Mouse (Mus musculus): ENCODE measurements around the gene Slc25a13. TPM values are rescaled to one million over a fixed set of nuclear protein-coding genes. Genes with fewer than 3 reads are reported as not detected.
A peak's percentile ranks its signal among the peaks of the same experiment; 100 is the strongest.

The Slc25a13 gene
- total and polyA plus RNA-seq, 3 experiments = 15.6 to 16.7 TPM; not detected in 1

DNA sequence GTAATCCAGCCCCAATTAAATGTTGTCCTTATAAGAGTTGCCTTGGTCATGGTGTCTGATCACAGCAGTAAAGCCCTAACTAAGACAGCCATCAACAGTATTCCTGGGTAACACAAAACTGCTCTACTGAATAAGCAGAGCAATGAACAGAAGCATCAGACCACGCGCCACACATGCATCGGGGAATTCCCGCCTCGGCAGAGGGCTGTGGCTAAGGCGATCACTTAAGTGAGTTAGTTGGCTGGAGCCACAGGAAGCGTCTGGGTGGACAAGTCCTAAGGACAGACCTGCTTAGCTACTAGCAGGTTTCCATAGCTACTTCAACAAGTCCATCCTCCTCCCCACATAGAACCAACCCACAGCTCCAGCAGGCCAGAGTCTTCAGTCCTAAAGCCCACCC, 6.3 kb downstream of the Slc25a13 start (continued):
- TF ChIP-seq RCOR1 (IDR thresholded peaks at IDR 0.05; ENCODE audit: low read depth, low read length) (no peak), GATA1 (IDR thresholded peaks at IDR 0.05; ENCODE audit: low read depth, low read length) (no peak), TBP (IDR thresholded peaks at IDR 0.05; ENCODE audit: low read depth, low read length) (no peak), NELFE (IDR thresholded peaks at IDR 0.05; ENCODE audit: low read depth, low read length) (no peak), HCFC1 (IDR thresholded peaks at IDR 0.05; ENCODE audit: low read depth, low read length) (no peak)

GRCm38 (mm10) chr6:6208351-6209059, 8.5 kb downstream of the Slc25a13 start:
- Histone ChIP-seq H3K4me1 (ENCODE audit: control insufficient read depth in 1 of 2, insufficient read depth in 2 of 2, low read length in 2 of 2) (peaks cover 0 to 16% of the 10 kb centered on the region in 2 experiments; a peak in 2 of 4 replicates), H3K9me3 (replicated peaks; ENCODE audit: insufficient read depth, low read length) (no peaks in the 10 kb centered on the region), H3K27me3 (ENCODE audit: control insufficient read depth in 1 of 2, insufficient read depth in 2 of 2, low read length in 2 of 2) (no peaks in the 10 kb centered on the region), H3K4me3 (ENCODE audit: control insufficient read depth in 1 of 2, insufficient read depth in 1 of 2, low read depth in 2 of 2, low read length in 2 of 2) (peak overlapping the region in 1 of 2 experiments; percentile 17; a peak in 1 of 4 replicates), H3K79me2 (ENCODE audit: control insufficient read depth, insufficient read depth, low read length, poor library complexity) (no peaks in the 10 kb centered on the region; the same call in none of the 2 replicates), H3K36me3 (ENCODE audit: control insufficient read depth in 1 of 2, insufficient read depth in 2 of 2, low read length in 2 of 2) (peaks cover 0 to 5% of the 10 kb centered on the region in 2 experiments; a peak in 2 of 4 replicates), H3K9ac (ENCODE audit: control insufficient read depth, low read depth, low read length, poor library complexity, severe bottlenecking) (no peak overlapping the region), H3K27ac (ENCODE audit: control insufficient read depth, low read depth, low read length) (peak overlapping the region; percentile 36)
- no peak for TF ChIP-seq CTCF (IDR thresholded peaks at IDR 0.05 in 2 of 3, conservative IDR thresholded peaks at IDR 0.05 in 1 of 3; ENCODE audit: control insufficient read depth in 1 of 3, insufficient read depth in 1 of 3, low read depth in 2 of 3, low read length in 3 of 3, poor library complexity in 1 of 3, severe bottlenecking in 1 of 3)
- TF ChIP-seq CHD2 (IDR thresholded peaks at IDR 0.05; ENCODE audit: low read length) = no peak
- TF ChIP-seq ETS1 (IDR thresholded peaks at IDR 0.05; ENCODE audit: low read depth, low read length) = peak; percentile 35; the same call in 1 of the 2 replicates
- no peak for TF ChIP-seq TCF12 (IDR thresholded peaks at IDR 0.05; ENCODE audit: low read depth, low read length)
- no peak for TF ChIP-seq MAFK (IDR thresholded peaks at IDR 0.05; ENCODE audit: borderline replicate concordance, low read depth, low read length)
- no peak for TF ChIP-seq GABPA (IDR thresholded peaks at IDR 0.05; ENCODE audit: low read depth, low read length)
- TF ChIP-seq GATA1 (IDR thresholded peaks at IDR 0.05; ENCODE audit: low read depth, low read length) = peak; percentile 62
- no peak for TF ChIP-seq POLR2A (IDR thresholded peaks at IDR 0.05; ENCODE audit: control insufficient read depth in 1 of 2, insufficient read depth in 1 of 2, low read depth in 1 of 2, low read length in 2 of 2, poor library complexity in 1 of 2)
- TF ChIP-seq CHD1 (IDR thresholded peaks at IDR 0.05; ENCODE audit: low read depth, low read length) = no peak
- TF ChIP-seq USF1 (IDR thresholded peaks at IDR 0.05; ENCODE audit: low read depth, low read length) = no peak
- no peak for TF ChIP-seq POLR2AphosphoS5 (IDR thresholded peaks at IDR 0.05; ENCODE audit: borderline replicate concordance, low read depth, low read length)
- TF ChIP-seq BHLHE40 (IDR thresholded peaks at IDR 0.05; ENCODE audit: borderline replicate concordance, low read depth, low read length) = no peak
- peak; percentile 35; the same call in 1 of the 2 replicates for TF ChIP-seq SIN3A (IDR thresholded peaks at IDR 0.05; ENCODE audit: low read length)
- TF ChIP-seq USF2 (IDR thresholded peaks at IDR 0.05; ENCODE audit: borderline replicate concordance in 1 of 2, insufficient read depth in 1 of 2, low read depth in 1 of 2, low read length in 2 of 2) = no peak
- no peak for TF ChIP-seq E2F4 (IDR thresholded peaks at IDR 0.05; ENCODE audit: borderline replicate concordance, low read depth, low read length)
- peak; percentile 59 for TF ChIP-seq ZNF384 (IDR thresholded peaks at IDR 0.05; ENCODE audit: low read depth, low read length)
- TF ChIP-seq MAZ (IDR thresholded peaks at IDR 0.05; ENCODE audit: low read depth, low read length) = no peak
- TF ChIP-seq NELFE (IDR thresholded peaks at IDR 0.05; ENCODE audit: low read depth, low read length) = no peak
- TF ChIP-seq MYC (IDR thresholded peaks at IDR 0.05; ENCODE audit: low read depth, low read length) = no peak
- no peak for TF ChIP-seq KAT2A (conservative IDR thresholded peaks at IDR 0.05; ENCODE audit: low read depth, low read length)
- TF ChIP-seq MXI1 (IDR thresholded peaks at IDR 0.05; ENCODE audit: low read depth, low read length) = no peak
- DNase-seq (ENCODE audit: low read depth, low spot score) = peak; percentile 63
